Mouse (Mus musculus): ENCODE results near the gene Ankrd26. TPM values are rescaled to one million over a fixed set of nuclear protein-coding genes. Genes with fewer than 3 reads are reported as not detected.

Gene Ankrd26
- 6.9 to 12.0 TPM (median 8.8 TPM) in 4 replicates for total RNA-seq (2023)

DNA sequence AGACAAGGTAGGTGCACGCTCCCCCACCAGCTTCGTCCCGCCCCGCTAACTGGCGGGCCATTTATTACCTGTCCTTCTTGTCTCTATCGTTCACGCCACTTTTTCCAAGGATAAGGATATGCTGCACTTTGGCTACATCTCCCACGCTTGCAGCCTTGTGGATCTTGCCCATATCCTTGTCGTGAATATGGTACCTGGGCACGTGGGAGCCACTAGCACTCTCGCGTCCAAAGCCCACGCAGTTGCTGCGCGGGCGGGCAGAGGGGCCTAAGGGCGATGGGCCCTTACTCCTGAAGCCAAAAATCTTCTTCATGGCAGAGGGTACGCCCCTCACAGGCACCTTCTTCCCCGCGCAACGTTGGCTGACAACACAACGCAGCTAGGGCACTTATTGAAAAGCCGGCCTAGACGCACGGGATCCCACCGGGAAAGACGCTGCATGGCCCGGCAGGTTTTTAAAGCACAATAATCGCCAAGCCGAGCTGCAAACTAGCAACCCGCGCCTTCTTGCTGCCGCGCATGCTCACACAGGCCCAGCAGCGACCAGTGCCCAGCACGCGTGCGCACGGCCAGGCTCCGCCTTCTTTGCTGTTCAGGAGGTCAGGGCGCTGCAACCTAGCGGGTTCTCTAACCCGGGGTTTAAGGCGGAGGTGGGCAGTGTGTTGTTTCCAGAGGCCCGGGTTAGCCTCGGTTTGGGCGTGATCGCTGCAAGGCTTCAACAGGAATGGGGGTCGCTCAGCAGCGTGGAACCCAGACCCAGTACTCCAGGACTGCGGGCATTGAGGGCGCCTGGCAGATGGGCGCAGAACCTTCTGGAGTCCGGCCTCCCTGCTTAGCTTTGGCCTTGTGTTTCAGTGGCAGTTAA, at the start of gene Ankrd26:
Gene Ankrd26 (minus strand): TSS at position 482 of the 865 bp plus-strand sequence.

GRCm38 (mm10) chr6:118478957-118479708, 82.9 kb downstream of the Ankrd26 start, which contains the start of gene Zfp9:
Zfp9 (minus strand) TSS chr6:118479320.

DNA sequence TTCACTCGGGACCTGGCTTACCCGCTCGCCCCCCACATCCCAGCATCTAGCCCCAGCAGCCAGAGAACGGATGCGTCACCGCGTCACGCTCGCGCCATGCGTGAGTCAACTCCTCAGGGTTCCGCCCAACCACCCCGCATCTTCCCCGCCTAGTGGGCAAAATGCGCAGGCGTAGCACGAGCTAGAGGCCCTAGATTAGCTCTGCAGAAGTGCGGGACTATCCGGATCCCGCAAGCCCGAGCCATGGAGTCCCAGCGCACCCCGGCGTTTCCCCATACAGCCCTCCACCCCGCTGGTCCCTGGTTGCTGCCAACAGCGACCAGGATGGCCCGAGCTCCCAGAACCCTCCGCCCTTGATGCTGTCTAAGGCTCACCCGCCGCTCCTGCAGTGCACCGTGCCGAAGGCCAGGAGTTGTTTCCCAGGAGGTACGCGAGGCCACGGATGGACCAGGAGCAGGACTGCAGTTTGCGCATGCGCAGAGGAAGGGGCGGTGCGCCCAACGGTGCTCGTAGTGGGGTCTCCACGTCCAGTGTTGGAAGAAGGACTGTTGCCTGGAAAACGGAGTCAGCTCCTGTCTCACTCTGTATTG, 106.9 kb downstream of the Ankrd26 start, which contains the start of gene Zfp248:
Gene Zfp248 (minus strand): TSS at position 487 of the 590 bp plus-strand sequence.

Other genes starting within 250 kb of the Ankrd26 start
- gene Bms1, start 142.8 kb downstream of the Ankrd26 start, total RNA-seq (2023) = 55.8 to 59.3 TPM (median 57.6 TPM) in 4 replicates
- gene Zfp248, start 106.7 kb downstream of the Ankrd26 start, total RNA-seq (2023) = 1.2 to 2.2 TPM (median 1.8 TPM) in 4 replicates
- not detected in 4 replicates for gene Zfp9, start 82.9 kb downstream of the Ankrd26 start, total RNA-seq (2023)